Mouse (Mus musculus) E14TG2a.4 (cell line): ENCODE measurements around the gene Mapk13.

Experiments
- H3K27me3 ChIP-seq: 2 replicates; pipeline ENCODE4 v1.6.1; 2014; ENCODE audit warnings: low read length, control low read depth; ENCODE audit not compliant: insufficient read depth
- H3K36me3 ChIP-seq: 2 replicates; pipeline ENCODE4 v1.6.1; 2014; ENCODE audit warnings: low read length, control low read depth; ENCODE audit not compliant: insufficient read depth
- H3K4me1 ChIP-seq: replicated peaks from 2 replicates; pipeline ENCODE4 v1.6.1; 2014; ENCODE audit warnings: low read depth, low read length, control low read depth
- H3K4me3 ChIP-seq: replicated peaks from 2 replicates; pipeline ENCODE4 v1.5.1; 2014; ENCODE audit warnings: mild to moderate bottlenecking, low read length
- H3K9me3 ChIP-seq: 2 replicates; pipeline ENCODE4 v1.6.1; 2014; ENCODE audit warnings: low read length, control low read depth
- CTCF ChIP-seq: conservative IDR thresholded peaks from 2 replicates; pipeline ENCODE4 v1.5.1; 2014; ENCODE audit warnings: low read length
- NANOG ChIP-seq: IDR thresholded peaks from 2 replicates; pipeline ENCODE4 v1.6.1; 2014; ENCODE audit warnings: borderline replicate concordance, low read length, mixed read lengths
- POU5F1 ChIP-seq: IDR thresholded peaks from 2 replicates; pipeline ENCODE4 v1.6.1; 2014; ENCODE audit warnings: low read length, borderline replicate concordance

Gene Mapk13

DNA sequence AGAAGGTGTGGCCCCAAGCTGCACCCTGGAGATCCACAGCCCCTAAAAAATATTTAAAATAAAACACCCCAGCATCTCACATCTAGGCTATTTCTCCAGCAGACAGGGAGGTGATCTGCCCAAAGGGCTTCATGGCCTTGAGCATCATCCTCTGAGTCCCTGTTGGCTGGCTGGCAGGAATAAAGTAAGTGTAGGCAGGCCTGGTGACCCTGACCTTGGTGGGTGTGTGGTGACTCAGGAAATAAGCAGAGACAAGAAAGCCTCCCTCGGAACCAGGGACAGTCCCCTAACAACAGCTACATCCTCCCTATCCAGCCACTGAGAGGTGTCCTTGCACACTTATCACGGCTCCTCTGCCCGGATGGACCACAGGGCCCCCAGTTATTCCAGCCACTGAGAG, 11.7 kb downstream of the Mapk13 start:
- H3K36me3 ChIP-seq, result peaks cover 21% of the 10 kb centered on the region
- no peak for TF ChIP-seq NANOG
- no peak for TF ChIP-seq POU5F1
- no peak for TF ChIP-seq CTCF

DNA sequence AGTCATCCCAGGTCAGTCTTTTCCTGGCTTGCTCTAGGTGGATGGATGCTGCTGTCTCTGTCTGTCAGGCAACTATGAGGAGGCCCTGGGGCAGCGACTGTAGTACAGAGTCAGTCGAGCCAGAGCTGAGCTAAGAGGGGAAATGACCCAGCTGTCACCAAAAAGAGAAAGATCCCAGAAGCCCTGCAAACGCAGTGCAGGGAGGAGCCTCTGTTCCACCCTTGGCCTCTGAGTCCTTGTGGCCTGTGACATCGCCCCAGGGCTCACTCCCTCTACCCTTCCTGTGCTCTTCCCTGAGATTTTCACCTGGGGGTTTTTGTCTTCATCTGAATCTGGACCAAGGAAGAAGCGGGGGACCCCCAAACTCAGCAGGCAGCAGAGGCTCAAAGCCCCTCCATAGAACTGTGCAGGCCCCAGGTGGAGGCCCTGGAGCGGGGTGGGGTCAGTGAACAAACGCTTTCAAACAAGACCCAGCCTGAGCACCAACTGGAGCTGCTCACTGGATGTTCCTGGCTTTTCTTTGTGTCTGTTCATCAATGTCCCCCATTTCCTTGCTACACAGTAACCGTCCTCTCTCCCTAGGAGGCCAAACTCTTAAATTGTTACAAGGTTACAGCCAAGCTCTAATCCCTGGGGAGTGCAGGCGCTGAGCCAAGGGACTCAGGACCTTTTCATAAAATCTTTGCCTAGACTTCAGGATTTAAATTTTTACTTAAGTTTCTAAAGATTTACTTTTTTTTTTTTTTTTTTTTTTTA, 12.4 kb downstream of the Mapk13 start:
- TF ChIP-seq CTCF (no peak), NANOG (peak; percentile 45; the same call in 1 of the 2 replicates)
- Histone ChIP-seq H3K27me3 (no peaks in the 10 kb centered on the region), H3K4me3 (peak overlapping the region; percentile 39), H3K9me3 (no peaks in the 10 kb centered on the region), H3K36me3 (peaks cover 26% of the 10 kb centered on the region), H3K4me1 (peaks cover 89% of the 10 kb centered on the region)

More for the DNA sequence above, 11.7 kb downstream of the Mapk13 start:
- H3K4me1 ChIP-seq, result peaks cover 89% of the 10 kb centered on the region
- H3K4me3 ChIP-seq, result peak overlapping the region; percentile 39
- H3K27me3 ChIP-seq, result no peaks in the 10 kb centered on the region
- no peaks in the 10 kb centered on the region for H3K9me3 ChIP-seq

DNA sequence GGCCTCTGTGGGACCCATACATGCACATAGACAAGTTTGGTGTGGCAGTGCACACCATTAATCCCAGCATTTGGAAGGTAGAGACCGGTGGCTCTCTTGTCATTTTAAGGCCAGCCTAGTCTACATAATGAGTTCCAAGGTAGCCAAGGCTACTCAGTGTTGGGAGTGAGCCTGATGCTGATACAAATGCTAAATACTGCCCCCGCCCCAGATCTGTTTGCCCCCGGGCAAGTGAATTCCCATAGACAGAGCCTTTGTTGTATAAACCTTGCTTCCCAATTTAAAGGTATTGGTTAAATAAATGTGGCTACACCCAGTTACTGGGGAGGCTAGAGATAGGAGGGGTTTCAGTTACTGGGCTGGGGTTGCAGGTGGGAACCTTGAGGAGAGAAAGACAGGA, 15.9 kb downstream of the Mapk13 start:
- H3K27me3 ChIP-seq, result no peaks in the 10 kb centered on the region
- TF ChIP-seq NANOG (0 out of 2 replicates have a peak, but pooled peaks have one; percentile 25), POU5F1 (no peak), CTCF (no peak)
- peaks cover 94% of the 10 kb centered on the region for H3K4me1 ChIP-seq
- no peaks in the 10 kb centered on the region for H3K9me3 ChIP-seq
- H3K4me3 ChIP-seq, result peak overlapping the region; percentile 79
- peaks cover 22% of the 10 kb centered on the region for H3K36me3 ChIP-seq

DNA sequence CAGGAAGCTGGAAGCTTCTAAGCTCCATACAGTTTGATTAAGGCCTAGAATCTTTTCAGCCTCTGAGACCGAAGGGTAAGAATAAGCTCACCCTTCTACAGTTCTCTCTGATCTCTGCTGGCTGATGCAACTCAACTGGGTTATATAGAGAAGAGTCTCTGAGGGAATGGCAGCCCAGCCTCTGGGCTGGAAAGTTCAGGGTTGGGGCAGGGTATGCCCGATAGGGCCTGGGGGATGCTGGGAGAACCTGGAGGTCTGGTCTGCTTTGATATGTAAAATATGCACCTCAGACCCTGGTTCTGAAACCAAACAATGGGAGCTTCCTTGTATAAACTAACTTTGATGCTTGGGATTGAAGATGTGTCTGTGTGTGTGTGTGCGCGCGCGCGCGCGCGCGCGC, 18.4 kb downstream of the Mapk13 start:
- Histone ChIP-seq H3K36me3 (peaks cover 40% of the 10 kb centered on the region), H3K4me3 (peak overlapping the region; percentile 79), H3K4me1 (peaks cover 88% of the 10 kb centered on the region), H3K9me3 (no peaks in the 10 kb centered on the region), H3K27me3 (no peaks in the 10 kb centered on the region)
- no peak for TF ChIP-seq CTCF
- TF ChIP-seq NANOG, result no peak
- no peak for TF ChIP-seq POU5F1

DNA sequence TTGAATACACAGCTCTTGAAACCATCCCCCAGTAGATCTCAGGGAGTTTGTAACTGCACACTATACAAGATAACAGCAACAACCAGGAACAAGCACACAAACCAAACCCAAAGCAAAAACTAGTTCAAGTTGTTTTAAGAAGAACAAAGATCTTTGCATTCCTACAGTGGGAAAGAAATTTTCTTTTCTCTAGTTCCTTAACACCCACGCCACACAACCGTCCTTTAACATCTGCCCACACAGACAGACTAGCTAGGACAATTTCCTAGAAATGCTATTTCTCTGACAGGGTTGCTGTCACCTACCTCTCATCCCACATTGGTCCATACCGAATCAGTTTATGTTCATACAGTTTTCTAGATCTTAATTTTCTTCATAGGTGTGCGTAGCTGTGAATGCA, 27.9 kb downstream of the Mapk13 start:
- TF ChIP-seq NANOG (no peak), POU5F1 (no peak), CTCF (no peak)
- Histone ChIP-seq H3K4me3 (no peak overlapping the region), H3K36me3 (peaks cover 67% of the 10 kb centered on the region)

DNA sequence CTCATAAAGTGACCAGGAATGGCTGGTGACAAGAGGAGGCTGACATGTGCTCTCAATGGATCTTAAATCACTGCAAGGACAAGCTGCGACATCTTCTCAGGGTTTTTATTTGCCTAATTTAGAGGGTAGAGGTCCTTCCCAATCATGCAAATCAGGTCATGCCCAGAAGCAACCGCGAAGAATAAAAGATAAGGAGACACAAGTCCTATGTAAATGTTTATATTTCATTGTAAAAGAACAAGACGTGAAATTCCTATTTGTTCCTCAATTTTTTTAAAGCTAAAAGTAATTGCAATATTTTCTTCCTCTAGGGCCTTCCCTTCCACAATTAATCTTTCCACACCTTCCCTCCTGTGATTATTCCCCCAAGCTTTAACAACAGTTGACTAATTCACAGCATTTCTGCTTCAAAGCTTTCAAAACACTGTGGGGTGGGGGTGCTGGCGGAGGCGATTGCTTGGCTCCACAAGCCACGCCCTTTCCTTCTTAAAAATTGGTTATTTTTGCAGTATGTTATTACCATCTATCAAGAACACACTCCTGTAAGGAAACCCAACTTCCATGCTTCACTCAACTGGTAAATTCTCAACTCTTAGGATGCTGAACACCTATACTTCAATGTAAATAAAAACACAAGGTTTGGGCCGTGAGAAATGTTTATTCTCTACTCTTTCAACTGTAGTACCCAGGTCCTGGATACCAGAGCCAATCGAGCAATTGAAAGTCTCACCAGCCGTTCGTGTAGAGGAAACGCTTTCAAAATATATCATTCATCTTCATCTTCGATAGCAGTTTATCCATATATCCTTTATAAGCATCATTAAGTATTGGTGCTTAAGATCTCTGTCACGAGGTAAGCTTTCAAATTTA, 30.4 kb downstream of the Mapk13 start:
- Histone ChIP-seq H3K27me3 (no peaks in the 10 kb centered on the region), H3K36me3 (peaks cover 59% of the 10 kb centered on the region), H3K4me3 (peak overlapping the region; percentile 84), H3K9me3 (peaks cover 4% of the 10 kb centered on the region; the same call in 1 of the 2 replicates), H3K4me1 (peaks cover 53% of the 10 kb centered on the region)
- TF ChIP-seq CTCF (no peak), POU5F1 (no peak), NANOG (no peak)

More for the DNA sequence above, 27.9 kb downstream of the Mapk13 start:
- peaks cover 4% of the 10 kb centered on the region; the same call in 1 of the 2 replicates for H3K9me3 ChIP-seq
- peaks cover 46% of the 10 kb centered on the region for H3K4me1 ChIP-seq
- no peaks in the 10 kb centered on the region for H3K27me3 ChIP-seq

DNA sequence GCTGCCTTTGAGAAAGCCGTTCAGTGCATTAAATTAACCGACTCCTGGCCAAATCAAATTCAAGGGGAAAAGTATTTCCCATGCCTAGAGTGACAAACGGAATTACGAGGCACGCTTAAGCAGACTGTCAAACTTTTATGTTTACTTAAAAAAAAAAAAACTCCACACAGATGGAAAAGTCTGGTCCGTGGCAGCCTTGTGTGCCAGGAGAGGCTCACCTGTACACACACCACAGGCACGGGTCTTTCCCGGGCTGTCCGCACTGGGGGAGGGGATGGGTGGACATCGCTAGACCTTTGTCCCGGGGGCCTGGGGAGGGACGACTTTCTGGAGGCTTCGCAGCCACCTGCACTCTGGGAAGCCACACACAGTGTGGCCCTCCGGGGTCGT, 31.2 kb downstream of the Mapk13 start:
- Histone ChIP-seq H3K4me3 (peak overlapping the region; percentile 84), H3K4me1 (peaks cover 60% of the 10 kb centered on the region), H3K36me3 (peaks cover 59% of the 10 kb centered on the region), H3K9me3 (peaks cover 1% of the 10 kb centered on the region; the same call in 1 of the 2 replicates), H3K27me3 (no peaks in the 10 kb centered on the region)
- TF ChIP-seq CTCF (no peak), POU5F1 (no peak), NANOG (no peak)

DNA sequence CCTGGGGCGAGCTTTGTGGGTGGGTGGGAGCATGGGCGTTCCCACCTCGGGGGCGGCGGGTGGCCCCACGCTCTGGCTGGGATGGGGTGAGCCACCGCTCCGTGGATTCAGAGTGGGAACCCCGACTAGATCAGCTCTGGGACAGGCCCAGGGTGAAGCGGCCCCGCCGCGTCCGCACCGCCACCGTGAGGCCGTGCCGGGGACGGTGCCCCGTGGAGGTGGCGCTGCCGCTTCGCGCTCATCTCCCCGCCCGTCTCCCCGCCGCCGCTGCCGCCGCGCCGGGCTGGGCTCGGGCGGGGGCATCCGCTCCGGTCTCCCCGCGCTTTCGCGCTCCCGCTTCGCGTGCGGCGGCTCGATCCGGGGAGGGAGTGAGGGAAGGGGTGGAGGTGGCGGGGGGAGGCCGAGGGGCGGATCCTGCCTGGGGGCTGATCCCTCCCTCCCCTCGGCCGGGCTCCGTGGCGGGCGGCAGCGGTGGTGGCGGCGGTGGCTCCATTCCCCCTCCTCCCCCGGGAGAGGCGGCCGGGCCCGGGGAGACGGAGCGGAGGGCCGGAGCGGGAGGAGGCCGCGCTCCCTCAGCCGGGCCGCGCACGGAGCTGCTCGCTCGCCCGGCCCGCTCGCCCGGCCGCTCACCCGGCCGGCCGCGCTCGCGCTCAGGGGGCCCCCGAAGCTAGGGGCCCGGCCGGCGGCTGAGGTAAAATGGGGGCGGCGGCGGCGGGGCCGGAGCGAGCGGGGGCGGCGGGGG, 31.7 kb downstream of the Mapk13 start, which contains the start of gene Brpf3:
Gene Brpf3, plus strand, starts transcription at position 420 of the 742 bp plus-strand sequence.
- Histone ChIP-seq H3K4me1 (peaks cover 66% of the 10 kb centered on the region), H3K27me3 (no peaks in the 10 kb centered on the region), H3K4me3 (peak within 1 kb of the TSS; percentile 84), H3K9me3 (no peaks in the 10 kb centered on the region), H3K36me3 (peaks cover 59% of the 10 kb centered on the region)
- no peak for TF ChIP-seq POU5F1
- TF ChIP-seq NANOG, result no peak
- no peak for TF ChIP-seq CTCF
